Mouse (Mus musculus) heart, postnatal 0 days (tissue): Measurements from ENCODE around the gene Cytl1. TPM values are rescaled to one million over a fixed set of nuclear protein-coding genes. Genes with fewer than 3 reads are reported as not detected.

Source experiments
- ATAC-seq: fragments of 200-750 bp; cut with Nextera tagmentation; 2 replicates; pipeline ENCODE4 v1.8.0; 2017; ENCODE audit warnings: low read depth, moderate number of reproducible peaks, moderate library complexity; ENCODE audit not compliant: insufficient read depth
- DNase-seq: peaks from one replicate; pipeline ENCODE4 v3.0.0-alpha.2; 2016; ENCODE audit warnings: low spot score
- H3K27ac ChIP-seq: fragments of 300-500 bp; sonication (generic); 2 replicates; pipeline ENCODE4 v1.5.1; 2014; ENCODE audit warnings: low read depth, mild to moderate bottlenecking
- H3K27me3 ChIP-seq: fragments of 300-500 bp; sonication (generic); 2 replicates; pipeline ENCODE4 v1.6.1; 2014; ENCODE audit warnings: low read length, mixed read lengths; ENCODE audit not compliant: control insufficient read depth, insufficient read depth
- H3K36me3 ChIP-seq: fragments of 300-500 bp; sonication (generic); replicated peaks from 2 replicates; pipeline ENCODE4 v1.6.1; 2014; ENCODE audit warnings: low read length, mixed read lengths; ENCODE audit not compliant: control insufficient read depth, insufficient read depth
- H3K4me1 ChIP-seq: fragments of 300-500 bp; sonication (generic); 2 replicates; pipeline ENCODE4 v1.6.1; 2014; ENCODE audit warnings: antibody characterized with exemption; ENCODE audit not compliant: control insufficient read depth, insufficient read depth
- H3K4me2 ChIP-seq: fragments of 300-500 bp; sonication (generic); 2 replicates; pipeline ENCODE4 v1.6.1; 2014; ENCODE audit warnings: low read depth, mild to moderate bottlenecking, low read length, moderate library complexity
- H3K4me3 ChIP-seq: fragments of 300-500 bp; sonication (generic); 2 replicates; pipeline ENCODE4 v1.5.1; 2014; ENCODE audit warnings: low read depth, low read length
- H3K9ac ChIP-seq: fragments of 300-500 bp; sonication (generic); replicated peaks from 2 replicates; pipeline ENCODE4 v1.6.1; 2014; ENCODE audit warnings: low read depth, low read length, mixed read lengths
- H3K9me3 ChIP-seq: fragments of 300-500 bp; sonication (generic); replicated peaks from 2 replicates; pipeline ENCODE4 v1.6.1; 2016; ENCODE audit warnings: low read length; ENCODE audit not compliant: control insufficient read depth
- CTCF ChIP-seq: IDR thresholded peaks from 2 replicates; pipeline ENCODE4 v1.5.1; 2016; ENCODE audit warnings: antibody characterized with exemption, control low read depth, low read depth
- EP300 ChIP-seq: IDR thresholded peaks from 2 replicates; pipeline ENCODE4 v1.6.1; 2016; ENCODE audit warnings: antibody characterized with exemption, low read depth
- WGBS: fragments of 180-500 bp; shearing (Covaris S2); extraction: QIAGEN DNeasy Blood & Tissue Kit; methylation state at CpG from one replicate; pipeline ENCODE4 v1.1.7; 2014; 5-methylcytosine and 5-hydroxymethylcytosine counted together
- polyA plus RNA-seq: library from polyadenylated mRNA; unstranded; fragments of >200 nt; fragmentation: Nextera tagmentation; extraction: Ambion mirVana; gene quantifications from 2 replicates; pipeline ENCODE4 v1.2.1, GENCODE M21; 2015
- total RNA-seq: library from RNA; depleted of rRNA; stranded (reverse); fragments of >200 nt; gene quantifications from 2 replicates; pipeline ENCODE4 v1.2.3, GENCODE M21; 2014; ENCODE audit warnings: low replicate concordance

Gene Cytl1
- total and polyA plus RNA-seq, 2 experiments from 2014 or later, result 15.9 to 19.6 TPM

- H3K4me2 ChIP-seq, result no peak overlapping the region
- H3K27ac ChIP-seq, result no peak overlapping the region
- H3K27me3 ChIP-seq, result no peaks in the 10 kb centered on the region
- no peaks in the 10 kb centered on the region for H3K9me3 ChIP-seq
- H3K4me1 ChIP-seq, result no peaks in the 10 kb centered on the region
- DNase-seq, result no peak
- 68% methylated on average over 4 of the region's 4 CpGs for WGBS
- ATAC-seq, result peak; percentile 49; the same call in 1 of the 2 replicates
- H3K36me3 ChIP-seq, result no peaks in the 10 kb centered on the region
- no peak overlapping the region for H3K4me3 ChIP-seq
- H3K9ac ChIP-seq, result no peak overlapping the region
- TF ChIP-seq EP300 (no peak), CTCF (no peak)
Observed at GRCm38 (mm10) chr5:37725220-37725886, 10.0 kb upstream of the Cytl1 start.

DNA sequence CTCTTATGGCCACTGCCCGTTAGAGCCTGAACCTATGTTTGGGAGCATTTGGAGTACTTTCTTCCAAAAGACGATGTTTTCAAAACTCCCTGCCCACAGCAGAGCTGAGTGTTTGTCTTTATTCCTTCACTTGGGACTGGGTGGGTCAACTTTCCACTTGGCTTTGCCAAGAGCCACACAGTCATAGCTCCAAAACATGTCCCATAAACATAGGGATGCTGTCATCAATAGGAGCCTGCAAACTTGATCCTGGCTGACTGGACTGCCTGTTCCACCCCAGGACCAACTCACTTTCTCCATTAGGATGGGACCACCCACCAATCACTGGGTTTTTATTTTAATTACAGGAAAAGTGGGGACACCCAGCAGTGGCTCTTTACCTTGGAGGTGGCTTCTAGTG, 4.5 kb upstream of the Cytl1 start:
- peak; percentile 60 for ATAC-seq
- 0 out of 2 replicates have a peak overlapping the region, but pooled peaks have one; percentile 7 for H3K27ac ChIP-seq
- no peak overlapping the region for H3K4me3 ChIP-seq
- H3K27me3 ChIP-seq, result no peaks in the 10 kb centered on the region
- TF ChIP-seq CTCF (no peak), EP300 (no peak)
- H3K4me1 ChIP-seq, result no peaks in the 10 kb centered on the region
- WGBS, result 56% methylated on average over 2 of the region's 2 CpGs
- H3K36me3 ChIP-seq, result no peaks in the 10 kb centered on the region
- H3K9me3 ChIP-seq, result no peaks in the 10 kb centered on the region; the same call in 1 of the 2 replicates
- DNase-seq, result peak; percentile 14
- no peak overlapping the region for H3K4me2 ChIP-seq
- H3K9ac ChIP-seq, result no peak overlapping the region

GRCm38 (mm10) chr5:37736213-37736612, 894 bp downstream of the Cytl1 start:
- Histone ChIP-seq H3K4me3 (no peak overlapping the region), H3K9me3 (no peaks in the 10 kb centered on the region; the same call in 1 of the 2 replicates), H3K4me1 (no peaks in the 10 kb centered on the region), H3K27ac (no peak overlapping the region), H3K9ac (no peak overlapping the region), H3K4me2 (no peak overlapping the region), H3K27me3 (no peaks in the 10 kb centered on the region), H3K36me3 (no peaks in the 10 kb centered on the region)
- WGBS, result 39% methylated on average over 7 of the region's 7 CpGs
- 0 out of 2 replicates have a peak, but pooled peaks have one; percentile 16 for TF ChIP-seq CTCF
- TF ChIP-seq EP300, result no peak
- ATAC-seq, result no peak
- DNase-seq, result no peak

GRCm38 (mm10) chr5:37743889-37744707, 8.8 kb downstream of the Cytl1 start:
- DNase-seq (no peak), ATAC-seq (no peak)
- Histone ChIP-seq H3K27ac (no peak overlapping the region), H3K4me3 (no peak overlapping the region), H3K4me2 (no peak overlapping the region), H3K4me1 (no peaks in the 10 kb centered on the region), H3K9me3 (0 out of 2 replicates have a peak, but pooled peaks cover 3% of the 10 kb centered on the region), H3K27me3 (no peaks in the 10 kb centered on the region), H3K9ac (no peak overlapping the region), H3K36me3 (no peaks in the 10 kb centered on the region)
- WGBS, result 54% methylated on average over 13 of the region's 13 CpGs
- TF ChIP-seq EP300, result no peak
- TF ChIP-seq CTCF, result no peak

- H3K27me3 ChIP-seq, result no peaks in the 10 kb centered on the region
- H3K4me1 ChIP-seq, result no peaks in the 10 kb centered on the region
- no peak overlapping the region for H3K4me2 ChIP-seq
- ATAC-seq (peak; percentile 62), DNase-seq (peak; percentile 59)
- no peaks in the 10 kb centered on the region for H3K9me3 ChIP-seq
- TF ChIP-seq EP300 (no peak), CTCF (peak; percentile 86)
- no peak overlapping the region for H3K9ac ChIP-seq
- WGBS, result 60% methylated on average over 8 of the region's 8 CpGs
- no peak overlapping the region for H3K4me3 ChIP-seq
- H3K27ac ChIP-seq, result no peak overlapping the region
- H3K36me3 ChIP-seq, result no peaks in the 10 kb centered on the region
Observed at GRCm38 (mm10) chr5:37752027-37752967, 17.0 kb downstream of the Cytl1 start.
